Mouse (Mus musculus) liver, embryonic 14.5 days (tissue): Measurements from ENCODE around the gene Yipf7.

Experiments
- CTCF ChIP-seq: IDR thresholded peaks from 2 replicates; pipeline ENCODE4 v1.5.1; 2016; ENCODE audit warnings: antibody characterized with exemption, low read depth, control low read depth
- EP300 ChIP-seq: IDR thresholded peaks from 2 replicates; pipeline ENCODE4 v1.6.1; 2016; ENCODE audit warnings: antibody characterized with exemption, low read depth

- TF ChIP-seq CTCF (no peak), EP300 (no peak)
These were observed at the start of gene Yipf7 for GRCm38 (mm10) chr5:69542489-69542888.
